Mouse (Mus musculus) MEL (cell line): ENCODE data around the gene Cab39. TPM values are rescaled to one million over a fixed set of nuclear protein-coding genes. Genes with fewer than 3 reads are reported as not detected.

Source experiments
- DNase-seq: peaks from one replicate; pipeline ENCODE4 v3.0.0; 2011; ENCODE audit warnings: low read depth, low spot score
- H3K27ac ChIP-seq: 2 replicates; pipeline ENCODE4 v1.5.1; 2012; ENCODE audit warnings: low read depth, mild to moderate bottlenecking, control low read depth, low read length, moderate library complexity; ENCODE audit not compliant: control insufficient read depth
- H3K27me3 ChIP-seq, 2 experiments: fragments of 150-350 bp in 1 of 2; sonication (generic) in 1 of 2; 2 replicates each; pipeline ENCODE4 v1.6.1; 2012; ENCODE audit warnings: low read length in 2 of 2, mild to moderate bottlenecking in 2 of 2, improper control_type of control experiment in 1 of 2, moderate library complexity in 1 of 2; ENCODE audit not compliant: insufficient read depth in 2 of 2, control insufficient read depth in 1 of 2
- H3K36me3 ChIP-seq, 2 experiments: 2 replicates each; pipeline ENCODE4 v1.6.1; 2012 to 2014; ENCODE audit warnings: low read length in 2 of 2, improper control_type of control experiment in 1 of 2, inconsistent platforms in 1 of 2, mild to moderate bottlenecking in 1 of 2; ENCODE audit not compliant: insufficient read depth in 2 of 2, control insufficient read depth in 1 of 2
- H3K4me1 ChIP-seq, 2 experiments: fragments of 150-350 bp in 1 of 2; sonication (generic) in 1 of 2; 2 replicates each; pipeline ENCODE4 v1.6.1; 2012; ENCODE audit warnings: low read length in 2 of 2, improper control_type of control experiment in 1 of 2, mild to moderate bottlenecking in 1 of 2; ENCODE audit not compliant: insufficient read depth in 2 of 2, control insufficient read depth in 1 of 2
- H3K4me3 ChIP-seq, 2 experiments: fragments of 150-350 bp in 1 of 2; sonication (generic) in 1 of 2; 2 replicates each; pipeline ENCODE4 v1.5.1; 2012; ENCODE audit warnings: low read depth in 2 of 2, low read length in 2 of 2, mild to moderate bottlenecking in 2 of 2, moderate library complexity in 2 of 2, control low read depth in 1 of 2, improper control_type of control experiment in 1 of 2; ENCODE audit not compliant: control insufficient read depth in 1 of 2, insufficient read depth in 1 of 2
- H3K79me2 ChIP-seq: 2 replicates; pipeline ENCODE4 v1.6.1; 2012; ENCODE audit warnings: mild to moderate bottlenecking, low read length, moderate library complexity; ENCODE audit not compliant: control insufficient read depth, poor library complexity, insufficient read depth
- H3K9ac ChIP-seq: 2 replicates; pipeline ENCODE4 v1.6.1; 2012; ENCODE audit warnings: low read depth, mild to moderate bottlenecking, control low read depth, low read length, moderate library complexity; ENCODE audit not compliant: control insufficient read depth, poor library complexity, severe bottlenecking
- H3K9me3 ChIP-seq: fragments of 150-350 bp; sonication (generic); replicated peaks from 2 replicates; pipeline ENCODE4 v1.6.1; 2012; ENCODE audit warnings: mild to moderate bottlenecking, low read length, improper control_type of control experiment, moderate library complexity; ENCODE audit not compliant: insufficient read depth
- CHD1 ChIP-seq: IDR thresholded peaks from 2 replicates; pipeline ENCODE4 v1.6.1; 2012; ENCODE audit warnings: low read depth, mild to moderate bottlenecking, inconsistent platforms, low read length, improper control_type of control experiment
- CTCF ChIP-seq, 3 experiments: IDR thresholded peaks in 2 of 3; conservative IDR thresholded peaks in 1 of 3; 2 replicates each; pipeline ENCODE4 v1.5.1; 2011 to 2012; ENCODE audit warnings: low read length in 3 of 3, low read depth in 2 of 3, mild to moderate bottlenecking in 2 of 3, improper control_type of control experiment in 1 of 3, inconsistent platforms in 1 of 3, mixed read lengths in 1 of 3, moderate library complexity in 1 of 3; ENCODE audit not compliant: control insufficient read depth in 1 of 3, insufficient read depth in 1 of 3, poor library complexity in 1 of 3, severe bottlenecking in 1 of 3
- E2F4 ChIP-seq: IDR thresholded peaks from 2 replicates; pipeline ENCODE4 v1.6.1; 2011; ENCODE audit warnings: low read depth, low read length, improper control_type of control experiment, borderline replicate concordance
- ELF1 ChIP-seq: IDR thresholded peaks from 2 replicates; pipeline ENCODE4 v1.6.1; 2014; ENCODE audit warnings: low read depth, mild to moderate bottlenecking, inconsistent platforms, low read length, improper control_type of control experiment, moderate library complexity
- EP300 ChIP-seq, 2 experiments: IDR thresholded peaks; 2 replicates each; pipeline ENCODE4 v1.6.1; 2011; ENCODE audit warnings: improper control_type of control experiment in 2 of 2, low read length in 2 of 2, low read depth in 1 of 2, mild to moderate bottlenecking in 1 of 2
- GABPA ChIP-seq: IDR thresholded peaks from 2 replicates; pipeline ENCODE4 v1.6.1; 2012; ENCODE audit warnings: low read depth, mild to moderate bottlenecking, inconsistent platforms, low read length, improper control_type of control experiment, moderate library complexity
- GATA1 ChIP-seq: IDR thresholded peaks from 2 replicates; pipeline ENCODE4 v1.6.1; 2011; ENCODE audit warnings: low read depth, low read length, improper control_type of control experiment
- JUND ChIP-seq: IDR thresholded peaks from 2 replicates; pipeline ENCODE4 v1.6.1; 2011; ENCODE audit warnings: low read depth, mild to moderate bottlenecking, improper control_type of control experiment, low read length
- MAX ChIP-seq: IDR thresholded peaks from 2 replicates; pipeline ENCODE4 v1.6.1; 2011; ENCODE audit warnings: low read length, improper control_type of control experiment
- MAZ ChIP-seq: IDR thresholded peaks from 2 replicates; pipeline ENCODE4 v1.6.1; 2012; ENCODE audit warnings: low read depth, mild to moderate bottlenecking, inconsistent platforms, low read length, improper control_type of control experiment
- MEF2A ChIP-seq: IDR thresholded peaks from 2 replicates; pipeline ENCODE4 v1.6.1; 2014; ENCODE audit warnings: low read depth, mild to moderate bottlenecking, inconsistent platforms, low read length, improper control_type of control experiment; ENCODE audit not compliant: poor library complexity, insufficient replicate concordance, severe bottlenecking; ENCODE audit errors: extremely low read depth
- NELFE ChIP-seq: IDR thresholded peaks from 2 replicates; pipeline ENCODE4 v1.6.1; 2011; ENCODE audit warnings: low read depth, low read length, improper control_type of control experiment
- POLR2AphosphoS2 ChIP-seq: IDR thresholded peaks from 2 replicates; pipeline ENCODE4 v1.6.1; 2011; ENCODE audit warnings: low read length, improper control_type of control experiment
- POLR2AphosphoS5 ChIP-seq: IDR thresholded peaks from 2 replicates; pipeline ENCODE4 v1.6.1; 2012; ENCODE audit warnings: low read depth, borderline replicate concordance, mild to moderate bottlenecking, inconsistent platforms, low read length, moderate library complexity, mixed read lengths
- RAD21 ChIP-seq: IDR thresholded peaks from 2 replicates; pipeline ENCODE4 v1.6.1; 2011; ENCODE audit warnings: mild to moderate bottlenecking, low read depth, low read length, improper control_type of control experiment
- SIN3A ChIP-seq: IDR thresholded peaks from 2 replicates; pipeline ENCODE4 v1.6.1; 2012; ENCODE audit warnings: low read length, improper control_type of control experiment, inconsistent platforms
- SMC3 ChIP-seq: IDR thresholded peaks from 2 replicates; pipeline ENCODE4 v1.6.1; 2011; ENCODE audit warnings: low read depth, low read length, improper control_type of control experiment
- TAL1 ChIP-seq: IDR thresholded peaks from 2 replicates; pipeline ENCODE4 v1.6.1; 2012; ENCODE audit warnings: mild to moderate bottlenecking, inconsistent platforms, low read length, moderate library complexity, mixed read lengths
- TCF12 ChIP-seq: IDR thresholded peaks from 2 replicates; pipeline ENCODE4 v1.6.1; 2014; ENCODE audit warnings: low read depth, mild to moderate bottlenecking, inconsistent platforms, low read length, improper control_type of control experiment, moderate library complexity
- USF2 ChIP-seq, 2 experiments: IDR thresholded peaks; 2 replicates each; pipeline ENCODE4 v1.6.1; 2011 to 2012; ENCODE audit warnings: improper control_type of control experiment in 2 of 2, low read length in 2 of 2, borderline replicate concordance in 1 of 2, inconsistent platforms in 1 of 2, low read depth in 1 of 2, mild to moderate bottlenecking in 1 of 2; ENCODE audit not compliant: insufficient read depth in 1 of 2
- ZC3H11A ChIP-seq: IDR thresholded peaks from 2 replicates; pipeline ENCODE4 v1.6.1; 2012; ENCODE audit warnings: low read depth, mild to moderate bottlenecking, inconsistent platforms, low read length, improper control_type of control experiment
- ZKSCAN1 ChIP-seq: IDR thresholded peaks from 2 replicates; pipeline ENCODE4 v1.6.1; 2012; ENCODE audit warnings: low read depth, mild to moderate bottlenecking, inconsistent platforms, low read length, improper control_type of control experiment, moderate library complexity
- ZMIZ1 ChIP-seq: IDR thresholded peaks from 2 replicates; pipeline ENCODE4 v1.6.1; 2012; ENCODE audit warnings: low read depth, mild to moderate bottlenecking, inconsistent platforms, low read length, improper control_type of control experiment, moderate library complexity
- polyA plus RNA-seq, 2 experiments: library from polyadenylated mRNA; stranded (reverse) in 1 of 2; unstranded in 1 of 2; fragments of >175 nt in 1 of 2; fragments of >200 nt in 1 of 2; gene quantifications; 2 replicates each; pipeline versions ENCODE4 v1.2.1 to v1.2.4; 2012; ENCODE audit warnings: low replicate concordance in 2 of 2, low read depth in 1 of 2; ENCODE audit not compliant: insufficient read length in 2 of 2, insufficient read depth in 1 of 2, missing spikeins in 1 of 2
- total RNA-seq: library from RNA; depleted of rRNA; stranded (reverse); fragments of 300-350 nt; gene quantifications from 2 replicates; pipeline ENCODE4 v1.2.3, GENCODE M21; 2012

Cab39 gene
- total and polyA plus RNA-seq, 3 experiments, result 66.5 to 144 (median 68.7) TPM

GRCm38 (mm10) chr1:85793208-85794105 lies at the start of gene Cab39 (continued):
- TF ChIP-seq CTCF (IDR thresholded peaks at IDR 0.05 in 2 of 3, conservative IDR thresholded peaks at IDR 0.05 in 1 of 3; ENCODE audit: control insufficient read depth in 1 of 3, insufficient read depth in 1 of 3, low read depth in 2 of 3, low read length in 3 of 3, poor library complexity in 1 of 3, severe bottlenecking in 1 of 3), result peak; percentile 35 to 85 (median 82); a peak in 5 of 6 replicates
- TF ChIP-seq JUND, result no peak
- peak; percentile 74; the same call in 1 of the 2 replicates for TF ChIP-seq TCF12
- TF ChIP-seq NELFE, result peak; percentile 96
- TF ChIP-seq EP300 (IDR thresholded peaks at IDR 0.05; ENCODE audit: low read depth in 1 of 2, low read length in 2 of 2), result no peak

GRCm38 (mm10) chr1:85744539-85744938 lies 48.7 kb upstream of the Cab39 start:
- H3K4me1 ChIP-seq, result peaks cover 0 to 4% of the 10 kb centered on the region in 2 experiments; a peak in 2 of 4 replicates
- no peak for DNase-seq
- TF ChIP-seq GATA1 (no peak), ZC3H11A (no peak), E2F4 (no peak), CHD1 (no peak), NELFE (no peak), GABPA (no peak), SMC3 (no peak), MAX (no peak), MEF2A (no peak), EP300 (IDR thresholded peaks at IDR 0.05; ENCODE audit: low read depth in 1 of 2, low read length in 2 of 2) (no peak), ZKSCAN1 (no peak), USF2 (IDR thresholded peaks at IDR 0.05; ENCODE audit: borderline replicate concordance in 1 of 2, insufficient read depth in 1 of 2, low read depth in 1 of 2, low read length in 2 of 2) (no peak), TCF12 (no peak), RAD21 (no peak)
- H3K9ac ChIP-seq, result no peak overlapping the region
- no peaks in the 10 kb centered on the region for H3K36me3 ChIP-seq
- no peak overlapping the region for H3K4me3 ChIP-seq
- H3K27ac ChIP-seq, result no peak overlapping the region
- no peaks in the 10 kb centered on the region for H3K9me3 ChIP-seq
- no peaks in the 10 kb centered on the region for H3K27me3 ChIP-seq
- H3K79me2 ChIP-seq, result no peaks in the 10 kb centered on the region

- H3K9me3 ChIP-seq, result no peaks in the 10 kb centered on the region
- H3K27ac ChIP-seq, result no peak overlapping the region
- no peak overlapping the region for H3K9ac ChIP-seq
- TF ChIP-seq MAZ (no peak), ELF1 (no peak), TCF12 (no peak), TAL1 (no peak), POLR2AphosphoS5 (no peak), POLR2AphosphoS2 (no peak), ZMIZ1 (no peak), SIN3A (no peak), SMC3 (no peak), GABPA (no peak)
- H3K79me2 ChIP-seq, result no peaks in the 10 kb centered on the region
- H3K36me3 ChIP-seq, result no peaks in the 10 kb centered on the region
- H3K4me3 ChIP-seq, result no peak overlapping the region
- no peaks in the 10 kb centered on the region for H3K27me3 ChIP-seq
- peaks cover 8 to 9% of the 10 kb centered on the region in 2 experiments for H3K4me1 ChIP-seq
- DNase-seq, result no peak
Measured at GRCm38 (mm10) chr1:85746511-85746910, 46.7 kb upstream of the Cab39 start.
